Mouse (Mus musculus) stomach, postnatal 0 days (tissue): ENCODE data around the gene Dnajb8. TPM values are rescaled to one million over a fixed set of nuclear protein-coding genes. Genes with fewer than 3 reads are reported as not detected.

Experiments
- ATAC-seq: fragments of 200-750 bp; cut with Nextera tagmentation; 2 replicates; pipeline ENCODE4 v1.8.0; 2017; ENCODE audit not compliant: low FRiP score, low TSS enrichment
- DNase-seq: peaks from one replicate; pipeline ENCODE4 v3.0.0-alpha.2; 2016; ENCODE audit warnings: low spot score
- H3K27ac ChIP-seq: fragments of 300-500 bp; sonication (generic); replicated peaks from 2 replicates; pipeline ENCODE4 v1.5.1; 2014; ENCODE audit warnings: mild to moderate bottlenecking, control low read depth
- H3K27me3 ChIP-seq: fragments of 300-500 bp; sonication (generic); 2 replicates; pipeline ENCODE4 v1.6.1; 2014; ENCODE audit warnings: low read length; ENCODE audit not compliant: control insufficient read depth, insufficient read depth
- H3K36me3 ChIP-seq: fragments of 300-500 bp; sonication (generic); 2 replicates; pipeline ENCODE4 v1.6.1; 2014; ENCODE audit warnings: low read length, mixed read lengths; ENCODE audit not compliant: control insufficient read depth, insufficient read depth
- H3K4me1 ChIP-seq: fragments of 300-500 bp; sonication (generic); replicated peaks from 2 replicates; pipeline ENCODE4 v1.6.1; 2014; ENCODE audit warnings: antibody characterized with exemption; ENCODE audit not compliant: control insufficient read depth, insufficient read depth
- H3K4me2 ChIP-seq: fragments of 300-500 bp; sonication (generic); replicated peaks from 2 replicates; pipeline ENCODE4 v1.6.1; 2014; ENCODE audit warnings: low read depth, mild to moderate bottlenecking, control low read depth, moderate library complexity
- H3K4me3 ChIP-seq: fragments of 300-500 bp; sonication (generic); 2 replicates; pipeline ENCODE4 v1.5.1; 2014; ENCODE audit warnings: low read depth, low read length, control low read depth
- H3K9ac ChIP-seq: fragments of 300-500 bp; sonication (generic); 2 replicates; pipeline ENCODE4 v1.6.1; 2014; ENCODE audit warnings: mild to moderate bottlenecking, low read length, control low read depth, mixed read lengths
- H3K9me3 ChIP-seq: fragments of 300-500 bp; sonication (generic); 2 replicates; pipeline ENCODE4 v1.6.1; 2016; ENCODE audit warnings: low read length; ENCODE audit not compliant: control insufficient read depth
- CTCF ChIP-seq: IDR thresholded peaks from 2 replicates; pipeline ENCODE4 v1.5.1; 2016; ENCODE audit warnings: antibody characterized with exemption, low read depth, mild to moderate bottlenecking, moderate library complexity
- EP300 ChIP-seq: optimal IDR thresholded peaks from 2 replicates; pipeline ENCODE3; 2016; ENCODE audit warnings: antibody characterized with exemption
- WGBS: fragments of 180-500 bp; shearing (Covaris S2); extraction: QIAGEN DNeasy Blood & Tissue Kit; methylation state at CpG from one replicate; pipeline ENCODE4 v1.1.7; 2014; 5-methylcytosine and 5-hydroxymethylcytosine counted together
- polyA plus RNA-seq: library from polyadenylated mRNA; unstranded; fragments of >200 nt; fragmentation: Nextera tagmentation; extraction: Ambion mirVana; gene quantifications from 2 replicates; pipeline ENCODE4 v1.2.1, GENCODE M21; 2015

Dnajb8 gene
- polyA plus RNA-seq, 1 experiment from 2014 or later = not detected

DNA sequence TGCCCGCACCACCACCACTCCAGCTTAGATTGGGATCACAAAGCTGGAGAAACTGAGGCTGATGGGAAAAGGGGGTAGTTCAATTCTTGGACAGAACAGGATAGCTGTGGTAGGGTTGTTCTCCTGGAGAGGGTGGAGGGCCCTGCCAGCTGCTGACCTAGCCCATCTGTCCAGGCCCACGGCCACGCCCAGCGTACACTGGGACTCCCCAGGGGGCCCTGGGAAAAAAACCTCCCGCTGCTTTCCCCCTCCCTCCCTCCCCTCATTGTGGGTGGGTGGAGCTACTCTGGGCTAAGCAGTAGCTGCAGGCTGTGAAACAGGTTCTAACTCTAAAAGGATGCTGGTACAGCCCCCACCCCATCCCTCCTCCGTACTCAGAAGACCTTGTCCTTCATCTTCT, 6.3 kb upstream of the Dnajb8 start:
- WGBS = 30% methylated on average over 6 of the region's 6 CpGs
- H3K27ac ChIP-seq = no peak overlapping the region

DNA sequence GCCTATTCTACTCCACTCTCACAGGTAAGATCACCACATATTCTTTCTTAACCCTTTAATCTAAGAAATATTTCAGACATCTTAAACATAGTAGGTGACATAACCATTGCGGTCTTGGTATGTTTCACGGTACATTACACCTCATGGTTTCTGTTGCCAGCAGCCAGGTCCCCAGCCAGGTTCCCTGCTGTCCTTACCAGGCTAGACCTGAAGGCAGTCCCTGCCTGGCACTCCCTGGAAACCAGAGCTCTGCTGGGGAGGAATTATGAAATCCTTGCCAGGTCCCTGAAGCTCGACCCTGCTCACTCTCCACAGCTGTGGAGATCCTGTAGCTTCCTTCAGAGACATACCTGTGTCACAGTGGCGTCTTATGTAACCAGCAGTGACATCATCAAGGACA, 5.9 kb upstream of the Dnajb8 start:
- H3K27ac ChIP-seq = no peak overlapping the region
- H3K9me3 ChIP-seq = no peaks in the 10 kb centered on the region
- H3K36me3 ChIP-seq = no peaks in the 10 kb centered on the region
- ATAC-seq = no peak
- H3K27me3 ChIP-seq = no peaks in the 10 kb centered on the region
- H3K9ac ChIP-seq = no peak overlapping the region
- WGBS = 76% methylated on average over 4 of the region's 4 CpGs
- TF ChIP-seq CTCF = no peak
- TF ChIP-seq EP300 = no peak
- no peaks in the 10 kb centered on the region for H3K4me1 ChIP-seq
- no peak overlapping the region for H3K4me2 ChIP-seq
- no peak overlapping the region for H3K4me3 ChIP-seq
- DNase-seq = no peak

More for the DNA sequence above, 6.3 kb upstream of the Dnajb8 start:
- Histone ChIP-seq H3K9ac (no peak overlapping the region), H3K27me3 (no peaks in the 10 kb centered on the region), H3K4me1 (no peaks in the 10 kb centered on the region), H3K36me3 (no peaks in the 10 kb centered on the region), H3K9me3 (no peaks in the 10 kb centered on the region), H3K4me2 (no peak overlapping the region), H3K4me3 (no peak overlapping the region)
- TF ChIP-seq EP300 (no peak), CTCF (no peak)
- DNase-seq = no peak
- no peak for ATAC-seq

DNA sequence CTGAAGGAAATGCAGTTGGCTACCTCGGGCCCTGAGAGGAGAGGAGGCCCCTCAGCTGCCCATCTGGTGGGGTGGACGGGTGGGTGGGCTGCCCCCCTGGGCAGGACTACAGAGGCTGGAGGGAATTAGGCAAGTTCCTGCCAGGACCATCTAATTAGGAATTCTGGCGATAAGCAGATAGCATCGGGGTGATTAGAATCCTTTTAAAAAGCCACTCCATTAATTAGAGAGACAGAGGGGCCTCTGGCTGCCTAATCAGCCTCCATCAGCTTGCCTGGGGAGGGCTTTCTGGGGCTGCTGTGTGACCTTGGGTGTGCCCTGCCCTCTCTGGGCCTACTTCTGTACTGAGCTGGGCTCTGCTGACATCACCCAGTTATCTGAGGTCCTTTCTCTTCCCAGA, 3.0 kb upstream of the Dnajb8 start:
- no peak for TF ChIP-seq EP300
- no peak for TF ChIP-seq CTCF
- no peak overlapping the region for H3K4me3 ChIP-seq
- WGBS = 36% methylated on average over 4 of the region's 4 CpGs
- H3K4me2 ChIP-seq = no peak overlapping the region
- H3K9ac ChIP-seq = no peak overlapping the region
- ATAC-seq (no peak), DNase-seq (no peak)
- H3K27me3 ChIP-seq = no peaks in the 10 kb centered on the region
- no peak overlapping the region for H3K27ac ChIP-seq
- no peaks in the 10 kb centered on the region for H3K4me1 ChIP-seq
- no peaks in the 10 kb centered on the region for H3K9me3 ChIP-seq
- H3K36me3 ChIP-seq = no peaks in the 10 kb centered on the region

DNA sequence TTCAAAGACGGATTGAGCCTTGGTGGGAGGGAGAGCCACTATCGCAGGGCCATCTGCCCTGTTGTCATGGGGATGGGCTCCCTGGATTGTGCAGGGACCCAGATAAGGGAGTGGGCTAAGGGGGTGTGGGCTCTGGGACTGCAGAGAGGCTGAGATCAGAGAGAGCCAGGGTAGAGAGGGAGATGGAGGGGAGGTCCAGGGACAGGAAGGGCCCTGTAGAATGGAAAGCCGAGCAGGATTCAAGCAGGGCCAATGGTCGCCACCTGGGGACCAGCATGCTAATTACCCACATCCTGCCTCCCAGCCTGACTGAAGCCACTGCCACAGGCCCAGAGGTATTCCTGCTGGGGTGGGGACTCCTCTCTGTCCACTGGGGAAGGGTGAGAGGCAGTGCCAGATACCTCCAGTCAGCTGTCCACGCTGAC, 4.5 kb downstream of the Dnajb8 start:
- ATAC-seq = no peak

GRCm38 (mm10) chr6:88227537-88227936, 5.5 kb downstream of the Dnajb8 start:
- DNase-seq = no peak
- H3K9ac ChIP-seq = no peak overlapping the region
- no peak for ATAC-seq
- no peaks in the 10 kb centered on the region for H3K27me3 ChIP-seq
- no peaks in the 10 kb centered on the region for H3K36me3 ChIP-seq
- H3K27ac ChIP-seq = no peak overlapping the region
- H3K4me2 ChIP-seq = no peak overlapping the region
- WGBS = 53% methylated on average over 7 of the region's 7 CpGs
- TF ChIP-seq CTCF = no peak
- TF ChIP-seq EP300 = no peak
- H3K4me1 ChIP-seq = no peaks in the 10 kb centered on the region
- H3K4me3 ChIP-seq = no peak overlapping the region
- no peaks in the 10 kb centered on the region for H3K9me3 ChIP-seq

More for the DNA sequence above, 4.5 kb downstream of the Dnajb8 start:
- no peak overlapping the region for H3K27ac ChIP-seq
- no peak overlapping the region for H3K4me3 ChIP-seq
- no peaks in the 10 kb centered on the region for H3K9me3 ChIP-seq
- 25% methylated on average over 4 of the region's 5 CpGs for WGBS
- H3K4me2 ChIP-seq = no peak overlapping the region
- no peak overlapping the region for H3K9ac ChIP-seq
- H3K27me3 ChIP-seq = no peaks in the 10 kb centered on the region
- H3K36me3 ChIP-seq = no peaks in the 10 kb centered on the region
- no peak for DNase-seq
- no peaks in the 10 kb centered on the region for H3K4me1 ChIP-seq
- no peak for TF ChIP-seq CTCF

GRCm38 (mm10) chr6:88229221-88229620, 7.2 kb downstream of the Dnajb8 start:
- no peak for ATAC-seq

More at GRCm38 (mm10) chr6:88229221-88229620, 7.2 kb downstream of the Dnajb8 start:
- Histone ChIP-seq H3K9ac (no peak overlapping the region), H3K4me1 (no peaks in the 10 kb centered on the region), H3K36me3 (no peaks in the 10 kb centered on the region), H3K4me2 (no peak overlapping the region), H3K9me3 (no peaks in the 10 kb centered on the region), H3K27ac (no peak overlapping the region), H3K4me3 (no peak overlapping the region), H3K27me3 (no peaks in the 10 kb centered on the region)
- 79% methylated on average over 12 of the region's 12 CpGs for WGBS
- TF ChIP-seq EP300 (no peak), CTCF (no peak)
- no peak for DNase-seq
